Mouse (Mus musculus) 416B (cell line): ENCODE measurements around the gene Rnaseh2a.

Experiments used
- DNase-seq: peaks from one replicate; pipeline ENCODE4 v3.0.0; 2011; ENCODE audit warnings: low read depth

Gene Rnaseh2a

GRCm38 (mm10) chr8:84984294-84985048, 14.9 kb upstream of the Rnaseh2a start:
- no peak for DNase-seq

- peak; percentile 60 for DNase-seq
These were observed 13.0 kb upstream of the Rnaseh2a start for GRCm38 (mm10) chr8:84982499-84983011.

GRCm38 (mm10) chr8:84981644-84982498, 12.3 kb upstream of the Rnaseh2a start:
- DNase-seq = peak; percentile 43

DNA sequence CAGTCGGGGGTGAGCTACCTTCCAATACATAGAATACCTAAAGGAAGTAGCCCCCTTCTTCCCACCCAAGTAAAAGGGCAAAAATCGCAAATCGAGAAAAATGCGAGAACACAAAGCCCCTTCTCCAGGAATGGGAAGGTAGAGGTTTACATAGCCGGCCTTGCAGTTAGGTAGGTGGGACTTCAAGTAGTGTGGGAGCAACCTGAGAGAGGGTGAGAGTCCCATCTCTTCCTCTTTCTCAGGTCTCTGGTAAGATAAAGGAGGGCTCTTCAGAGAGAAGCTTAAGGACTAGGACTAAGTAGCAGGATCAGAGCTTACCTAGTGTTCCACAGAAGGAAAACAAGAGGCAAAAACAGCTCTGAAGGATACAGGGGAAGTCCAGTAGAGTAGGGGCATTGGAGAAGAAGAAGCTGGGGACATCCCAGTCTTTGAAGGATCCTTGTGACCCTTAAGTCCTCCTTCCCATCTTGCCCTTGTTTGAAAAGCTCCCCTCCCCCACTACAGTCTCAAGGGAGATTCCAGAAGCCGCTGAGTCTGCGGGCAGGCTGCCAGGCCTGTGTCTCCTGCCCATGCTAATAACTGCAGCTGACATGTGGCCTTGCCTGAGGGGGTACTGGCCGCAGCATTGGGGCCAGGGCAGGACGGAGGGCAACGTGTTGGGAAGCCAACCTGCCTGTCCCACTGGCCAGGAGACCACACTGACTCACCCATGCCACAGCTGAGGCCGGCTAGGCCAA, 11.2 kb upstream of the Rnaseh2a start:
- DNase-seq = peak; percentile 86

DNA sequence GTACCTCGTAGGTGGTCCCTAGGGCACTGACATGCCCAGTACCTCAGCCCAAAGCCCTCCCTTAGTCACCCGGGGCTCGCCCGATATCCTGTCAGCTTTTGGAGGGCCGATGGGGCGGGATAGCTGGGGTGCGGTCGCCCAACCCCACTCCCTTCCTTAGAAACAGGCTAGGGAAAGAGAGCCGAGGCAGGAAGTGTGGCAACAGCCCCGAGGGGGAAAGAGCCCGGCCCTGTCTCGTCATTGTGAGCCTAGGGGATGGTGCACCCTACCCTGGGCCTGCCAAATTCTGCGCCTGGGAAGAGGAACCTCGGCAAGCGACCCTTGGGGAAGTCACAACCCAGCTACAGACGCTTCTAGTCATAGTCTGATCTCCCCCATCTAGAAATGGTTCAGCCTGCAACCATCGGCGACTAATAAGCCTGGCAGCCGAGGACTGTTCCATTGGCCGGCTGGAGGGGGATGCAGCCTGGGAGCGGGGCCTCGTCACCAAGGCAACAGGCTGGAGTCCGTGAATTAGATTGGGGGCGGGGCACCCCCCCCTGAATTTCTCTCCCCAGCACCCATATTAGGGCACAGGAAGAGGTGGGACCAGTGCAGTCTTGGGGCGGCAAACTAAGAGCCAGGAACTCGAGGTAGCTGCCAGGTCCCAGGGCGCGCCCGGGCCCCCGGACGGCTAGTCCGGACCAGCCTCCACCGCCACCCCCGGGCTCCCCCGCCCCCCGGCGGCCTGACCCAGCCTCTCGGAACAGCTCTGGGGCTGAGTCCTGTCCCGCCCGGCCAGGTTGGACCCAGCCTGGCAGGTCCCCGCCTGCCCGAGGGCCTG, 10.2 kb upstream of the Rnaseh2a start:
- peak; percentile 98 for DNase-seq

GRCm38 (mm10) chr8:84978248-84978940, 8.8 kb upstream of the Rnaseh2a start, which contains the start of gene Junb:
Gene Junb (minus strand): TSS chr8:84978718.
- DNase-seq = peak; percentile 98

DNA sequence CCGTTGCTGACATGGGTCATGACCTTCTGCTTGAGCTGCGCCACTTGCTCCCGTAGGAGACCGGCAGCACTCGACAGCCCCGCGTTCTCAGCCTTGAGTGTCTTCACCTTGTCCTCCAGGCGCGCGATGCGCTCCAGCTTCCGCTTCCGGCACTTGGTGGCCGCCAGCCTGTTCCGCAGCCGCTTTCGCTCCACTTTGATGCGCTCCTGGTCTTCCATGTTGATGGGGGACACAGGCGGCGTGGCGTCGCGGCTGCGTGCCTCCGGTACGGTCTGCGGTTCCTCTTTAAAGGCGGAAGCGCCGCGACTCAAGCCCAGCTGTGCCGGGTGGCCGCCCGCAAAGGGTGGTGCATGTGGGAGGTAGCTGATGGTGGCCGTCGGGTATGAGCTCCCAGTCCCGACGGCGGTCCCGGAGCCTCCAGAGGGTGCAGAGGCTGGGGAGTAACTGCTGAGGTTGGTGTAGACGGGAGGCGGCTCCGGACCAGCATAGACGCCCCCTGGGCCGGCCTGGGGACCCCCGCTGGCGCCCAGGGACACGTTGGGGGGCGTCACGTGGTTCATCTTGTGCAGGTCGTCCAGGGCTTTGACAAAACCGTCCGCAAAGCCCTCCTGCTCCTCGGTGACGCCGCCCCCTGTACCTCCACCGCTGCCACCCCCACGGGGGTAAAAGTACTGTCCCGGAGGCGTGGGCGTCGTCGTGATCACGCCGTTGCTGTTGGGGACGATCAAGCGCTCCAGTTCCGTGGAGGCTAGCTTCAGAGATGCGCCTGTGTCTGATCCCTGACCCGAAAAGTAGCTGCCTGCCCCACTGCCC, 8.1 kb upstream of the Rnaseh2a start:
- DNase-seq = peak; percentile 77

DNA sequence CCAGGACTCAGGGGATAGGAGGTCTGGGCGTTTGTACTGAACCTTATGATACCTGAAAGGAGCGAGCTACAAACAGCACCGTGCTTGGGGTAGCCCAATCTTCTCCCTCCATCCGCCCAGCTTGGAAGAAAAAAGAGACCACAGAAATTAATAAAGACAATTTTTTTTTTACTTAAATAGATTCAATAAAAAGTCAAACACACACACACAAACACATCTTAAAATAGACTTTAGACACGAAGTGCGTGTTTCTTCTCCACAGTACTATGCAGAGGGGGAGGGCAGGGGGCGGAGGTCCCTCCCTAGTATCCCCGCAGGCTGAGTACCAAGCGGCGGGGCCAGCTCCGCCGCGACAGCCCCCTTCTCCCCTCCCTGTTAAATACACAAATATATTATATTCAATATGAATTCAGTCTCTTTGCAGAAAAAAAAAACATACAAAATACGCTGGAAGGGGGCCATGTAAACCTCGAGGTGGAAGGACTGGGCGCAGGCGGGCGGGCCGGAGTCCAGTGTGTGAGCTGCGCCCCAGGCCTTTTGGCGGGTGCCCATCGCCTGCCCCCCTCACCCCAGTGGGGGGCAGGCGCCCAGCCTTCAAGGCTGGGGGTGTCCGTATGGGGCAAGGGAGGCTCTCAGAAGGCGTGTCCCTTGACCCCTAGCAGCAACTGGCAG, 7.3 kb upstream of the Rnaseh2a start:
- no peak for DNase-seq

GRCm38 (mm10) chr8:84976031-84976762, 6.6 kb upstream of the Rnaseh2a start:
- DNase-seq = peak; percentile 94

DNA sequence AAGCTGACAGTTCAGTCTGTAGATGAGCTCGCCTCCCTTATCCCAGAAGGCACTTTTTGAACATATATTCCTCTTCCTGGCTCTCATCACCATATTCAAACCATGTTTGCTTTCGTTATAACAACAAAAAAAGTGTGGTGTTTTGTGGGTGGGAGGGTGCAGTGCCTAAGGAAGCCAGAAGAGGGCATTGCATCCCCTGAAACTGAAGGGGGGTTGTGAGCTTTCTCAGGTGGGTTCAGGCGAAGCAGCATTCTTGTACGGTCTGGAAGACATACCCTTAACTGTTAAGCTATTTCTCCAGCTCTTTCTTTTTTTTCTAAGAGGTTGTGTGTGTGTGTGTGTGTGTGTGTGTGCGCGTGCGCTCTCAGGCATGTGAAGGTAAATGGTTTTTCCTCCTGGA, 5.9 kb upstream of the Rnaseh2a start:
- DNase-seq = peak; percentile 90

- peak; percentile 69 for DNase-seq
These were observed 5.1 kb upstream of the Rnaseh2a start for GRCm38 (mm10) chr8:84974543-84975142.

GRCm38 (mm10) chr8:84973803-84974542, 4.4 kb upstream of the Rnaseh2a start:
- DNase-seq = peak; percentile 85

GRCm38 (mm10) chr8:84973079-84973478, 3.5 kb upstream of the Rnaseh2a start:
- DNase-seq = no peak

- no peak for DNase-seq
These were observed 1.3 kb upstream of the Rnaseh2a start for GRCm38 (mm10) chr8:84970913-84971312.

- no peak for DNase-seq
These were observed 696 bp upstream of the Rnaseh2a start for GRCm38 (mm10) chr8:84970135-84970790.

- peak; percentile 63 for DNase-seq
These were observed 917 bp downstream of the Rnaseh2a start for GRCm38 (mm10) chr8:84968650-84969049.
